Mouse (Mus musculus) limb, embryonic 13.5 days (tissue): Measurements from ENCODE around the gene Sec14l5. TPM values are rescaled to one million over a fixed set of nuclear protein-coding genes. Genes with fewer than 3 reads are reported as not detected.

Experiments used
- ATAC-seq: fragments of 200-750 bp; cut with Nextera tagmentation; 2 replicates; pipeline ENCODE4 v1.8.0; 2017; ENCODE audit warnings: low read depth, moderate number of reproducible peaks, moderate TSS enrichment; ENCODE audit not compliant: low FRiP score
- H3K27ac ChIP-seq: fragments of 300-500 bp; sonication (generic); 2 replicates; pipeline ENCODE4 v1.5.1; 2015; ENCODE audit warnings: inconsistent platforms, mild to moderate bottlenecking, moderate library complexity
- H3K27me3 ChIP-seq: fragments of 300-500 bp; sonication (generic); 2 replicates; pipeline ENCODE4 v1.6.1; 2015; ENCODE audit warnings: mild to moderate bottlenecking, inconsistent platforms
- H3K36me3 ChIP-seq: fragments of 300-500 bp; sonication (generic); 2 replicates; pipeline ENCODE4 v1.6.1; 2015; ENCODE audit warnings: inconsistent platforms, mild to moderate bottlenecking, moderate library complexity
- H3K4me1 ChIP-seq: fragments of 300-500 bp; sonication (generic); 2 replicates; pipeline ENCODE4 v1.6.1; 2015; ENCODE audit warnings: inconsistent platforms
- H3K4me2 ChIP-seq: fragments of 300-500 bp; sonication (generic); replicated peaks from 2 replicates; pipeline ENCODE4 v1.6.1; 2015; ENCODE audit warnings: inconsistent platforms, mild to moderate bottlenecking, moderate library complexity
- H3K4me3 ChIP-seq: fragments of 300-500 bp; sonication (generic); 2 replicates; pipeline ENCODE4 v1.5.1; 2015; ENCODE audit warnings: moderate library complexity, mild to moderate bottlenecking, inconsistent platforms
- H3K9ac ChIP-seq: fragments of 300-500 bp; sonication (generic); 2 replicates; pipeline ENCODE4 v1.6.1; 2015; ENCODE audit warnings: mild to moderate bottlenecking, inconsistent platforms
- H3K9me3 ChIP-seq: fragments of 300-500 bp; sonication (generic); 2 replicates; pipeline ENCODE4 v1.6.1; 2016; ENCODE audit warnings: inconsistent platforms
- WGBS: fragments of 180-500 bp; shearing (Covaris S2); methylation state at CpG from one replicate; pipeline ENCODE4 v1.1.7; 2015; 5-methylcytosine and 5-hydroxymethylcytosine counted together
- polyA plus RNA-seq: library from polyadenylated mRNA; unstranded; fragments of >200 nt; fragmentation: Nextera tagmentation; extraction: Ambion mirVana; gene quantifications from 2 replicates; pipeline ENCODE4 v1.2.1, GENCODE M21; 2015

Gene Sec14l5
- polyA plus RNA-seq, result 0.06 and 0.10 TPM in 2 replicates

GRCm38 (mm10) chr16:5147037-5147385 lies at the start of gene Sec14l5:
Sec14l5 (plus strand) TSS chr16:5147109.
- WGBS, result 19% methylated on average over 13 of the region's 13 CpGs
- no peak; the same call in none of the 2 replicates for ATAC-seq
- Histone ChIP-seq H3K27me3 (peaks cover 29% of the 10 kb centered on the region), H3K27ac (no peak within 1 kb of the TSS), H3K4me2 (peak within 1 kb of the TSS; percentile 62), H3K9ac (no peak within 1 kb of the TSS; the same call in 1 of the 2 replicates), H3K4me1 (peaks cover 10% of the 10 kb centered on the region), H3K9me3 (no peaks in the 10 kb centered on the region), H3K4me3 (peak within 1 kb of the TSS; percentile 31), H3K36me3 (no peaks in the 10 kb centered on the region)

DNA sequence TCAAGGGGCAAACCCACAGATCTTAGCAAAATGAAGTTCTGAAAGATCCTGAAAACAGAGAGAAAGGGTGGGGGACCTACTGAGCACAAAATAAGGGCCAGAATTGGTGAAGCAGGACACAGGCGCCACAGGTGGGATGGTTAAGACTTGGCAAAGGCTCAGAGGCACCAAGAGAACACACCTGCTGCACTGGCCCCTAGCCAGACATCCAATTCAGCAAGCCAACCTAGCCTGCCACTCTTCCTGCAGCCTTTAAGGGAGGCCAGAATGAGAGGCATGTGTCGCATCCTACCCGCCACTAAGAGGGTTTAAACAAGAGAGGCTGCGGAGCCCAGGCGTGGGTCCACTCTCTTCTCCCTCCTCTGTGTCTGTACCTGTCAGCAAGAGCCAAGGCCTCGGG lies 45.9 kb upstream of the Sec14l5 start:
- 73% methylated on average over 6 of the region's 6 CpGs for whole genome bisulfite sequencing
- Histone ChIP-seq H3K4me3 (no peak overlapping the region), H3K4me1 (no peaks in the 10 kb centered on the region), H3K36me3 (no peaks in the 10 kb centered on the region), H3K27ac (no peak overlapping the region), H3K27me3 (no peaks in the 10 kb centered on the region), H3K9ac (no peak overlapping the region), H3K9me3 (no peaks in the 10 kb centered on the region), H3K4me2 (no peak overlapping the region)
- ATAC-seq, result no peak

DNA sequence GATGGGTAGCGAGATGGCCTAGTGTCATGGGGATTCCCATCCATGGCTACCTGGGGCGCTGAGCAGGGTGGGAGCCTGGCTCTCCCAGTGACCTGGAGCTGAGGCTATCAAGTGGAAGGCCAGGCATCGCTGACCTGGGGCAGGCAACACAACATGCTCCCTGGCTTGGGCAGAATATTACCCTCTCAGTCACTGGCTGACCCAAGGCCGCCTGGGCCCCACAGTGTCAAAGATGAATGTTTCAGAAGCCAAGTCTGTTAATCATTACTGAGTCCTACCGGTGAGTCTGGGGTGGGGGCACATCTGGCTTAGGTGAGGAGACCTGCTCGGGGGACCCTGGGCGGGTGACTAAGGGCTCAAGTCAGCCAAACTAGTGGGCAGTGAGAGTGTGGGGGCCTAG lies 37.0 kb upstream of the Sec14l5 start:
- H3K9ac ChIP-seq, result no peak overlapping the region
- H3K4me1 ChIP-seq, result 0 out of 2 replicates have a peak, but pooled peaks cover 8% of the 10 kb centered on the region
- no peak overlapping the region for H3K4me3 ChIP-seq
- H3K27ac ChIP-seq, result no peak overlapping the region
- no peak for ATAC-seq
- no peaks in the 10 kb centered on the region for H3K36me3 ChIP-seq
- WGBS, result 58% methylated on average over 7 of the region's 7 CpGs
- H3K27me3 ChIP-seq, result no peaks in the 10 kb centered on the region
- H3K9me3 ChIP-seq, result no peaks in the 10 kb centered on the region
- no peak overlapping the region for H3K4me2 ChIP-seq

DNA sequence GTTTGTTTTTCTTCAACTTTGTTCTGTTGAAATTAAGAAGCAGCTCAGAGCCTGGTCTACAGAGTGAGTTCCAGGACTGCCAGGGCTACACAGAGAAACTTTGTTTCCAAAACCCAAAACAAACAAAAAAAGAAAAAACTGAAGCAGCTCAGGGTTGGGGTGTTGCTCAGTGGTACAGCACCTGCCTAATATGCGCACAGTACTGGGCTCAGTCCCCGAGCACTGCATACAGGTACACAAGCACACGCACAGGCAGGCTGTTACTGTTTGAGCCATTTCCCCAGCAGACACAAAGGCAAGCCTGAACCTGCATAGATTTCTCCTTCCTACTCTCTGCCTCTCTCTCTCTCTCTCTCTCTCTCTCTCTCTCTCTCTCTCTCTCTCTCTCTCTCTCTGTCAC lies 35.9 kb upstream of the Sec14l5 start:
- Histone ChIP-seq H3K36me3 (no peaks in the 10 kb centered on the region), H3K4me1 (0 out of 2 replicates have a peak, but pooled peaks cover 8% of the 10 kb centered on the region), H3K9me3 (no peaks in the 10 kb centered on the region), H3K27ac (no peak overlapping the region), H3K9ac (no peak overlapping the region), H3K4me3 (no peak overlapping the region), H3K4me2 (no peak overlapping the region), H3K27me3 (no peaks in the 10 kb centered on the region)
- WGBS, result 79% methylated on average over 3 of the region's 3 CpGs
- ATAC-seq, result no peak

GRCm38 (mm10) chr16:5113002-5113550 lies 33.8 kb upstream of the Sec14l5 start:
- no peaks in the 10 kb centered on the region for H3K9me3 ChIP-seq
- H3K27ac ChIP-seq, result no peak overlapping the region; the same call in 1 of the 2 replicates
- 66% methylated on average over 4 of the region's 4 CpGs for WGBS
- no peak overlapping the region for H3K4me2 ChIP-seq
- 0 out of 2 replicates have a peak, but pooled peaks cover 8% of the 10 kb centered on the region for H3K4me1 ChIP-seq
- no peak overlapping the region for H3K4me3 ChIP-seq
- no peaks in the 10 kb centered on the region for H3K27me3 ChIP-seq
- no peaks in the 10 kb centered on the region for H3K36me3 ChIP-seq
- no peak overlapping the region for H3K9ac ChIP-seq
- no peak for ATAC-seq

DNA sequence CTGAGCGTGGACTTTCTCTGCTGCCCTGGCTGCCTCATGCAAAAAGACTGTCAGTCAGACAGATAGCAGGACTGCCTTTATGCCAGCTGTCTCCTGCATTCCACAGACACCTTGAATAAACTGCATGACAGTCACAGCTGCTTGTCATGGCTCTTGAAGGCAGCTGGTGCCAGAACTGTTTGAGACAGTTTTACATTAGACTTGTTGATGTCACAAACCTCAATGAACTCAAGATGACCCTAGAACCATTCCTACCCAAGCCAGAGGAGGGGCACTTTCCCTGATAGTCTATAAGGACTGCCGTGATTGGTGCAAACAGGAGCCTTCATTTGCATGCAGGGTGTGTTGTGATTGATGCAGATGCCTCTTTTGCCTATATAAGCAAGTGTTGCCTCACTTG lies 33.3 kb upstream of the Sec14l5 start:
- ATAC-seq, result peak; percentile 78
- H3K36me3 ChIP-seq, result no peaks in the 10 kb centered on the region

DNA sequence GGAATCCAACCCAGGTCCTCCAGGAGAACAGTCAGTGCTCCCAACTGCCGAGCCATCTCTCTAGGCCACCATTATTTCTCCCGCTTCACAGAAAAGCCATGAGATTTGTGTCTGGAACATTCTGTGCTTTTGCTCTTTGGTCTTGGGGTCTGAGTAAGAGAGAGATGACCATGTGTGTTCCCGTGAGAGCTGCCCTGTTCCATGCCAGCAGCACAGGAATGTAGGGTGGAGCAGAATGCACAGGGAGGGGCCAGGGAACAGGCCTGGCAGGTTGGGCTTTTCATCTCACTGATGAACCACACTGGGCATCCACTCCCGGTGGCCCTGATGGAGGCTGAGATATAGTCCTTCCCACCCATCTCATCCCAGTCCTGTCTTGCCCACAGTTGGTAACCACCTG lies 27.5 kb upstream of the Sec14l5 start:
- Histone ChIP-seq H3K4me1 (no peaks in the 10 kb centered on the region), H3K27ac (no peak overlapping the region), H3K4me3 (no peak overlapping the region), H3K27me3 (peaks cover 28% of the 10 kb centered on the region), H3K36me3 (no peaks in the 10 kb centered on the region), H3K9ac (no peak overlapping the region), H3K4me2 (no peak overlapping the region), H3K9me3 (0 out of 2 replicates have a peak, but pooled peaks cover under 1% of the 10 kb centered on the region)
- no peak for ATAC-seq
- 73% methylated on average over 4 of the region's 4 CpGs for WGBS

More for the DNA sequence above, 33.3 kb upstream of the Sec14l5 start:
- no peaks in the 10 kb centered on the region for H3K9me3 ChIP-seq
- H3K4me2 ChIP-seq, result no peak overlapping the region
- 0 out of 2 replicates have a peak, but pooled peaks cover 8% of the 10 kb centered on the region for H3K4me1 ChIP-seq
- H3K9ac ChIP-seq, result no peak overlapping the region
- 61% methylated on average over 2 of the region's 2 CpGs for WGBS
- H3K27ac ChIP-seq, result no peak overlapping the region
- H3K27me3 ChIP-seq, result no peaks in the 10 kb centered on the region
- H3K4me3 ChIP-seq, result no peak overlapping the region

GRCm38 (mm10) chr16:5119845-5120244 lies 27.1 kb upstream of the Sec14l5 start:
- Histone ChIP-seq H3K36me3 (no peaks in the 10 kb centered on the region), H3K9ac (no peak overlapping the region), H3K4me2 (no peak overlapping the region), H3K27ac (no peak overlapping the region), H3K9me3 (0 out of 2 replicates have a peak, but pooled peaks cover 6% of the 10 kb centered on the region), H3K4me1 (no peaks in the 10 kb centered on the region), H3K27me3 (peaks cover 28% of the 10 kb centered on the region), H3K4me3 (no peak overlapping the region)
- no peak for ATAC-seq
- WGBS, result 77% methylated on average over 4 of the region's 4 CpGs

DNA sequence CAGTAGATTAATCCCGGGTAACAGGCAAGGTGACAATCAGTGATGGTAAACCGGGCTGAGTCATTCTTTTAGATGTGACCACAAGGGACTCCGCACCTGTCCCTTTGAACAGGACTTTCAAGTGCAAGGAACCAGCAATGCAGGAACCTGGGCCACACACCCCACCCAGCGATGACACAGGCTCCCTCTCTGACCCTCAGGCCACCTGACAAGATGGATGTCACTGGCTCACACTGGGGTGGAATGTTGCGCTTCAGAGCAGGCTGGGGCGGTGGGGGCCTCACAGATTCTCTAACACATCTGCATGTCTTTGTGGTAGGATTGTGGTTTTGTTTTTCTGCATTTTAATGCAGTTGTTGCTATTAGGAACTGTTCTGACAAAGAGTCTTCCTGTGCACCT lies 23.4 kb upstream of the Sec14l5 start:
- no peak overlapping the region for H3K9ac ChIP-seq
- H3K4me2 ChIP-seq, result no peak overlapping the region
- 0 out of 2 replicates have a peak, but pooled peaks cover 6% of the 10 kb centered on the region for H3K9me3 ChIP-seq
- H3K4me1 ChIP-seq, result no peaks in the 10 kb centered on the region
- WGBS, result 56% methylated on average over 6 of the region's 6 CpGs
- no peak overlapping the region for H3K27ac ChIP-seq
- H3K4me3 ChIP-seq, result no peak overlapping the region
- H3K27me3 ChIP-seq, result peaks cover 46% of the 10 kb centered on the region
- no peak for ATAC-seq
- no peaks in the 10 kb centered on the region for H3K36me3 ChIP-seq

DNA sequence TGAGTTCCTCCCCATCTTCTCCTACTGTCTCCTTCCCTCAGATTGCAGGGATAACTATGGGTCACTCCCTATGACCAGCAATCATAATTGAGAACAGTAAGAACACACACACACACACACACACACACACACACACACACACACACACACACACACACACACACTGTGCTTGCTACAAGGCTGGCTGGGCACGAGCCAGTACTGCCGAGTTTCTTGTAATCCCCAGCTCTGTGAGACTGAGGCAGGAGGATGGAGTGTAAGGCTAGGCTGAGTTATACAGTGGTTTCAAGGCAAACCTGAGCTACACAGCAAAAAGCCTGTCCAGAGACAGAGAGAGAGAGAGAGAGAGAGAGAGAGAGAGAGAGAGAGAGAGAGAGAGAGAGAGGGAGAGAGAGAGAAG lies 16.7 kb upstream of the Sec14l5 start:
- no peaks in the 10 kb centered on the region for H3K9me3 ChIP-seq
- H3K4me1 ChIP-seq, result peaks cover 12% of the 10 kb centered on the region

DNA sequence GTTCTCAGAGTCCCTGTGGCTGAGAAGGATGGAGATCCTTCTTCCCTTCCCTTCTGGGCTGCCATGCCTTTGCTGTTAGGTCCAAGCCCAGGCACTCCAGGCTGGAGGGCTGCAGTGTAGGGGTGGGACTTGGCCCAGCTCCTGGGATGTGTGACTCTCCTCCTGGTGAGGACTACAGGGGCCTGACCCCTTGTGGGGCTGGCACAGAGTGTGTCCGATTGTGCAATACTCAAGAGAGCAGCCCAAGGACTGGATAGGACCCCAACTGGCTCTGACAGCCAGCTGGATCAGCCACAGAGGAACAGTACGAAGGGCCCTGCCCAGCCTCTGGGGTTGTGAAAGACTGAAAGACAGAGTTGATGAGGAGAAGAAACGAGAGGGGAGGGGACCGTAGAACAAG lies 16.1 kb upstream of the Sec14l5 start:
- Histone ChIP-seq H3K9ac (no peak overlapping the region), H3K27me3 (peaks cover 84% of the 10 kb centered on the region), H3K36me3 (no peaks in the 10 kb centered on the region), H3K4me2 (0 out of 2 replicates have a peak overlapping the region, but pooled peaks have one; percentile 3), H3K4me1 (peaks cover 12% of the 10 kb centered on the region), H3K9me3 (no peaks in the 10 kb centered on the region), H3K27ac (no peak overlapping the region), H3K4me3 (no peak overlapping the region; the same call in 1 of the 2 replicates)
- WGBS, result 19% methylated on average over 4 of the region's 4 CpGs
- no peak for ATAC-seq

More for the DNA sequence above, 16.7 kb upstream of the Sec14l5 start:
- Histone ChIP-seq H3K4me2 (no peak overlapping the region), H3K4me3 (no peak overlapping the region), H3K36me3 (no peaks in the 10 kb centered on the region), H3K27me3 (peaks cover 84% of the 10 kb centered on the region), H3K27ac (no peak overlapping the region), H3K9ac (no peak overlapping the region)
- no peak for ATAC-seq
- WGBS, result 53% methylated on average over 2 of the region's 2 CpGs

DNA sequence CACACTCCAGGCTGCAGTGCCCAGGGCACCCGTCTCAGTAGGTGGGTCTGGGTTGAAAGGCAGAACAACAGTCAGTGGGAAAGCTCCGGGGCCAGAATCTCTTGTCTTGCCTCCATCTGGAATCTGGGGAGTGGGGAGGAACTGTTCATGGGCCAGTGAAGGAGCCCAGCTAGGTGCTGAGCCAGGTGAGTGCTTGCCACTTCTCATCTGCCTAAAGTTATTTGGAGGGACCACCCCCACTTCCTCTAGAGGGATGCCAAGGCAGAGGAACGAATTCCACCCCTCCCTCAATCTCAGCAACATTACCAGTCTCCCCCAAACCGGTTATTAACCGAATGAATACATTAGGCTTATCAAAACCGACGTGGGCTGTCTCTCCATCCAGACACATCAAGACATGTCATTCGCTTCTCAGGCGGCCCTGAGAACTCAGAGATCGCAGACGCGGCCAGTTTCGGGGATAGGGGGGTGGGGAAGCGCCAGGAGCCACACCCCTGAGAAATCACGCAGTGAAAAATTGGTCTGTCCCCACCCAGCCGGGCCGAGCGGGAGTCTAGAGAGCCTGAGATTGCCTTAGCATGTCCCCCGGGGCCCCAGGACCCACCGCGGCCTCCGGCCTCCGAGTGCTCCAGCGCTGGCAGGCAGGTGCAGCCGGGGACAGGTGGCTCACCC lies 15.5 kb upstream of the Sec14l5 start:
- ATAC-seq, result no peak
- Histone ChIP-seq H3K4me2 (peak overlapping the region; percentile 71), H3K4me1 (peaks cover 12% of the 10 kb centered on the region), H3K27me3 (peaks cover 86% of the 10 kb centered on the region), H3K9me3 (no peaks in the 10 kb centered on the region), H3K4me3 (peak overlapping the region; percentile 47), H3K36me3 (no peaks in the 10 kb centered on the region), H3K9ac (no peak overlapping the region), H3K27ac (no peak overlapping the region)
- WGBS, result 3% methylated on average over 25 of the region's 25 CpGs
